Mouse (Mus musculus): ENCODE measurements around the gene Abca2. TPM values are rescaled to one million over a fixed set of nuclear protein-coding genes. Genes with fewer than 3 reads are reported as not detected.

The Abca2 gene
- polyA plus RNA-seq, 1 experiment from 2014 or later, result 3.8 TPM

DNA sequence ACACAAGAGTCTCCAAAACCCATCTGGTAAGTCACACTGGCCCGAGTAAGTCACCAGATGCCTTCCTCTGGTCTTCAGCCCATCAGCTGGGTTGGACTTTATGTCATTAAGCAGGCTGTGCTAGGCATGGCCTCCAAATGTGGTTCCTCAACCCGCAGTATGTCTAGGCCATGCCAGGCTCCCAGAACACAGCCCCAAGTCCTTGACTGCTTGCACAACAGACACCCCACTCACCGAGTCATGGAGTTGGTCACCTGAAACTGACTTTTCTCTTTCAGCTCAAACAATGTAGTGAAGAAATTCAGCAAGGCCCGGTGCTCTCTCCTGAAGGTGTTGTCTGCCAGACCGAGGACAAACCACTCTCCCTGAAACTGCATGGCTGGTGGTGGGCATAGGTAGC, 64.5 kb downstream of the Abca2 start:
- no peaks in the 10 kb centered on the region for H3K27me3 ChIP-seq (ENCODE audit: control insufficient read depth, insufficient read depth, low read length)
- no peak overlapping the region for H3K9ac ChIP-seq (ENCODE audit: low read length)
- no peaks in the 10 kb centered on the region for H3K9me3 ChIP-seq (ENCODE audit: control insufficient read depth, low read length)
- peaks cover 1 to 4% of the 10 kb centered on the region in 2 experiments; a peak in 1 of 4 replicates for H3K4me1 ChIP-seq (ENCODE audit: control insufficient read depth in 2 of 2, insufficient read depth in 2 of 2, low read length in 2 of 2)
- H3K4me3 ChIP-seq (ENCODE audit: control insufficient read depth in 1 of 2, insufficient read depth in 1 of 2, low read depth in 1 of 2, low read length in 2 of 2), result no peak overlapping the region
- no peak overlapping the region for H3K27ac ChIP-seq (replicated peaks in 1 of 2; ENCODE audit: control insufficient read depth in 1 of 2, insufficient read depth in 1 of 2, low read depth in 2 of 2, low read length in 2 of 2)
- ATAC-seq (ENCODE audit: insufficient number of reproducible peaks, insufficient read depth, low FRiP score, low read depth), result no peak
- WGBS, result 73% methylated on average over 5 of the region's 5 CpGs
- no peak overlapping the region for H3K4me2 ChIP-seq (ENCODE audit: low read length)
- no peaks in the 10 kb centered on the region for H3K36me3 ChIP-seq (ENCODE audit: control insufficient read depth, insufficient read depth, low read length)

DNA sequence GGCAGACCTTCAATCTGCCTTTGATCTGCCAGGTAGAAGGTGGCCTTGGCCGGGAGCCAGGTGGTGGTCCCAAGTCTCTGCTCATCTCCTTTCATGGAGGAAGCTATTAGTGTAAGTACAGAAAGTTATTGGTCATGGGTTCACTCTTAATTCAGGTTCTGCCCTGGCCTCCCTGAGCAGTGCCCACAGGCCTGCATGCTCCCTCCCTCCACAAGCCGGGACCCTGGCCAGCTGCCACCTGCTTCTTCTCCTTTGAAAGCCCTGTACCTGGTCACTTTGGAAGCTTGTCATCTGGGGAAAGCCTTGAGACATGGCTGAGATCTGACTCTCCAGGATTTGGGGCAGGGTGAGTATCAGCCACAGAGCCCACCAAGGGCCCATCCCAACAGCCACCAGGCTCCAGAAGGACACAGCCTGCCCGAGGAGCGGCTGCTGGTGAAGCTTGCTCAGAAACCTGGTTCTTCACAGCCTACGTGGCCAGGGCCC, 65.0 kb downstream of the Abca2 start, which contains the start of gene Lcn12:
TSS of gene Lcn12 (minus strand) at position 436 of the 486 bp plus-strand sequence.
- H3K4me1 ChIP-seq (ENCODE audit: control insufficient read depth in 2 of 2, insufficient read depth in 2 of 2, low read length in 2 of 2), result peaks cover 3 to 5% of the 10 kb centered on the region in 2 experiments; a peak in 1 of 4 replicates
- no peak within 1 kb of the TSS for H3K9ac ChIP-seq (ENCODE audit: low read length)
- H3K27me3 ChIP-seq (ENCODE audit: control insufficient read depth, insufficient read depth, low read length), result no peaks in the 10 kb centered on the region
- H3K27ac ChIP-seq (replicated peaks in 1 of 2; ENCODE audit: control insufficient read depth in 1 of 2, insufficient read depth in 1 of 2, low read depth in 2 of 2, low read length in 2 of 2), result no peak within 1 kb of the TSS
- H3K9me3 ChIP-seq (ENCODE audit: control insufficient read depth, low read length), result no peaks in the 10 kb centered on the region
- WGBS, result 82% methylated on average over 5 of the region's 5 CpGs
- no peak within 1 kb of the TSS for H3K4me3 ChIP-seq (ENCODE audit: control insufficient read depth in 1 of 2, insufficient read depth in 1 of 2, low read depth in 1 of 2, low read length in 2 of 2)
- H3K4me2 ChIP-seq (ENCODE audit: low read length), result no peak within 1 kb of the TSS
- H3K36me3 ChIP-seq (ENCODE audit: control insufficient read depth, insufficient read depth, low read length), result no peaks in the 10 kb centered on the region
- ATAC-seq (ENCODE audit: insufficient number of reproducible peaks, insufficient read depth, low FRiP score, low read depth), result no peak

DNA sequence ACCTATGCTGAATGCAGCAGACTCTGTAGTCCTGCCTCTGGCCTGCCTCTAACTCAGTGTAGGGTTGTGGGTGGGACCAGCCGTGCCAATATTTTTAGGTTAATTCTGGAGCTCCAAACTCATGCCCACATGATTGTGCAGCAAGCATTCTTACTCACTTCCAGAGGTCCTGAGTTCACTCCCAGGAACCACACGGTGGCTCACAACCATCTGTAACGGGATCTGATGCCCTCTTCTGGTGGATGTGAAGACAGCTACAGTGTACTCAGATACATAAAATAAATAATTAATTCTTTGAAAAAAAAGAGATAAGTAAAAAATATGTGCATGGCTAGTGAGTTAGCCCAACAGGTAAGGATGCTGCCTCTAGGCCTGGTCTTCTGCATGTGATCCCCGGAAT, 68.0 kb downstream of the Abca2 start:
- H3K4me2 ChIP-seq (ENCODE audit: low read length), result no peak overlapping the region
- peaks cover 8 to 13% of the 10 kb centered on the region in 2 experiments for H3K4me1 ChIP-seq (ENCODE audit: control insufficient read depth in 2 of 2, insufficient read depth in 2 of 2, low read length in 2 of 2)
- no peaks in the 10 kb centered on the region for H3K9me3 ChIP-seq (ENCODE audit: control insufficient read depth, low read length)
- H3K4me3 ChIP-seq (ENCODE audit: control insufficient read depth in 1 of 2, insufficient read depth in 1 of 2, low read depth in 1 of 2, low read length in 2 of 2), result no peak overlapping the region
- H3K36me3 ChIP-seq (ENCODE audit: control insufficient read depth, insufficient read depth, low read length), result no peaks in the 10 kb centered on the region
- H3K27ac ChIP-seq (replicated peaks in 1 of 2; ENCODE audit: control insufficient read depth in 1 of 2, insufficient read depth in 1 of 2, low read depth in 2 of 2, low read length in 2 of 2), result no peak overlapping the region
- ATAC-seq (ENCODE audit: insufficient number of reproducible peaks, insufficient read depth, low FRiP score, low read depth), result no peak
- WGBS, result 38% methylated on average over 4 of the region's 4 CpGs
- H3K27me3 ChIP-seq (ENCODE audit: control insufficient read depth, insufficient read depth, low read length), result no peaks in the 10 kb centered on the region
- no peak overlapping the region for H3K9ac ChIP-seq (ENCODE audit: low read length)

Small RNAs within 50 kb of the gene (microRNA-seq; reads per million reads assigned to microRNA genes)
- gene Mir3087, result not detected

Other genes starting within 250 kb of the Abca2 start
- 11.9 and 13.9 TPM in 2 replicates for gene Nrarp, start 247.9 kb upstream of the Abca2 start, polyA plus RNA-seq (2014; fragmentation: Nextera tagmentation; extraction: Ambion mirVana)
- 6.5 and 8.0 TPM in 2 replicates for gene Tor4a, start 231.8 kb upstream of the Abca2 start, polyA plus RNA-seq (2014; fragmentation: Nextera tagmentation; extraction: Ambion mirVana)
- 58.4 and 65.9 TPM in 2 replicates for gene Nelfb, start 217.2 kb upstream of the Abca2 start, polyA plus RNA-seq (2014; fragmentation: Nextera tagmentation; extraction: Ambion mirVana)
- gene Stpg3, start 214.1 kb upstream of the Abca2 start, polyA plus RNA-seq (2014; fragmentation: Nextera tagmentation; extraction: Ambion mirVana), result not detected in 2 replicates
- gene Fam166a, start 210.0 kb upstream of the Abca2 start, polyA plus RNA-seq (2014; fragmentation: Nextera tagmentation; extraction: Ambion mirVana), result 0.93 TPM in 1 of 2 replicates, not detected in the other
- gene Tubb4b, start 204.0 kb upstream of the Abca2 start, polyA plus RNA-seq (2014; fragmentation: Nextera tagmentation; extraction: Ambion mirVana), result 342 and 395 TPM in 2 replicates
- not detected in 2 replicates for gene Slc34a3, start 194.3 kb upstream of the Abca2 start, polyA plus RNA-seq (2014; fragmentation: Nextera tagmentation; extraction: Ambion mirVana)
- gene Rnf224, start 191.9 kb upstream of the Abca2 start, polyA plus RNA-seq (2014; fragmentation: Nextera tagmentation; extraction: Ambion mirVana), result not detected in 2 replicates
- gene Rnf208, start 186.4 kb upstream of the Abca2 start, polyA plus RNA-seq (2014; fragmentation: Nextera tagmentation; extraction: Ambion mirVana), result 5.3 and 8.0 TPM in 2 replicates
- not detected in 2 replicates for gene Cysrt1, start 186.3 kb upstream of the Abca2 start, polyA plus RNA-seq (2014; fragmentation: Nextera tagmentation; extraction: Ambion mirVana)
- 1.8 and 2.4 TPM in 2 replicates for gene AL732309.1, start 181.8 kb upstream of the Abca2 start, polyA plus RNA-seq (2014; fragmentation: Nextera tagmentation; extraction: Ambion mirVana)
- 12.3 and 16.3 TPM in 2 replicates for gene Tmem203, start 173.3 kb upstream of the Abca2 start, polyA plus RNA-seq (2014; fragmentation: Nextera tagmentation; extraction: Ambion mirVana)
- 2.3 and 3.1 TPM in 2 replicates for gene Tprn, start 166.1 kb upstream of the Abca2 start, polyA plus RNA-seq (2014; fragmentation: Nextera tagmentation; extraction: Ambion mirVana)
- gene Ssna1, start 156.3 kb upstream of the Abca2 start, polyA plus RNA-seq (2014; fragmentation: Nextera tagmentation; extraction: Ambion mirVana), result 150 and 163 TPM in 2 replicates
- 70.2 and 71.3 TPM in 2 replicates for gene Anapc2, start 156.2 kb upstream of the Abca2 start, polyA plus RNA-seq (2014; fragmentation: Nextera tagmentation; extraction: Ambion mirVana)
- gene Tmem210, start 140.6 kb upstream of the Abca2 start, polyA plus RNA-seq (2014; fragmentation: Nextera tagmentation; extraction: Ambion mirVana), result not detected in 2 replicates
- gene Lrrc26, start 138.8 kb upstream of the Abca2 start, polyA plus RNA-seq (2014; fragmentation: Nextera tagmentation; extraction: Ambion mirVana), result not detected in 2 replicates
- 0.05 TPM in 1 of 2 replicates, not detected in the other for gene Grin1, start 109.5 kb upstream of the Abca2 start, polyA plus RNA-seq (2014; fragmentation: Nextera tagmentation; extraction: Ambion mirVana)
- 42.8 and 48.1 TPM in 2 replicates for gene Man1b1, start 96.4 kb upstream of the Abca2 start, polyA plus RNA-seq (2014; fragmentation: Nextera tagmentation; extraction: Ambion mirVana)
- gene Dpp7, start 72.3 kb upstream of the Abca2 start, polyA plus RNA-seq (2014; fragmentation: Nextera tagmentation; extraction: Ambion mirVana), result 11.5 and 12.4 TPM in 2 replicates
- gene Uap1l1, start 63.0 kb upstream of the Abca2 start, polyA plus RNA-seq (2014; fragmentation: Nextera tagmentation; extraction: Ambion mirVana), result 17.6 and 18.3 TPM in 2 replicates
- 14.4 and 17.7 TPM in 2 replicates for gene Sapcd2, start 56.4 kb upstream of the Abca2 start, polyA plus RNA-seq (2014; fragmentation: Nextera tagmentation; extraction: Ambion mirVana)
- gene Entpd2, start 32.8 kb upstream of the Abca2 start, polyA plus RNA-seq (2014; fragmentation: Nextera tagmentation; extraction: Ambion mirVana), result 0.81 and 0.85 TPM in 2 replicates
- gene Npdc1, start 29.4 kb upstream of the Abca2 start, polyA plus RNA-seq (2014; fragmentation: Nextera tagmentation; extraction: Ambion mirVana), result 29.3 and 29.5 TPM in 2 replicates
- gene Fut7, start 5.4 kb upstream of the Abca2 start, polyA plus RNA-seq (2014; fragmentation: Nextera tagmentation; extraction: Ambion mirVana), result 0.14 TPM in 1 of 2 replicates, not detected in the other
- gene Clic3, start 28.1 kb downstream of the Abca2 start, polyA plus RNA-seq (2014; fragmentation: Nextera tagmentation; extraction: Ambion mirVana), result 3.8 and 4.6 TPM in 2 replicates
- gene Paxx, start 32.4 kb downstream of the Abca2 start, polyA plus RNA-seq (2014; fragmentation: Nextera tagmentation; extraction: Ambion mirVana), result 31.0 and 32.6 TPM in 2 replicates
- gene Ptgds, start 41.3 kb downstream of the Abca2 start, polyA plus RNA-seq (2014; fragmentation: Nextera tagmentation; extraction: Ambion mirVana), result 98.5 and 112 TPM in 2 replicates
- not detected in 2 replicates for gene Lcn12, start 65.2 kb downstream of the Abca2 start, polyA plus RNA-seq (2014; fragmentation: Nextera tagmentation; extraction: Ambion mirVana)
- 82.8 and 85.2 TPM in 2 replicates for gene Fbxw5, start 72.0 kb downstream of the Abca2 start, polyA plus RNA-seq (2014; fragmentation: Nextera tagmentation; extraction: Ambion mirVana)
- gene C8g, start 73.0 kb downstream of the Abca2 start, polyA plus RNA-seq (2014; fragmentation: Nextera tagmentation; extraction: Ambion mirVana), result 2.9 and 4.9 TPM in 2 replicates
- 19.1 and 19.8 TPM in 2 replicates for gene Traf2, start 118.2 kb downstream of the Abca2 start, polyA plus RNA-seq (2014; fragmentation: Nextera tagmentation; extraction: Ambion mirVana)
- 279 and 319 TPM in 2 replicates for gene Edf1, start 129.1 kb downstream of the Abca2 start, polyA plus RNA-seq (2014; fragmentation: Nextera tagmentation; extraction: Ambion mirVana)
- gene Mamdc4, start 146.1 kb downstream of the Abca2 start, polyA plus RNA-seq (2014; fragmentation: Nextera tagmentation; extraction: Ambion mirVana), result 1.4 and 1.9 TPM in 2 replicates
- gene Phpt1, start 146.5 kb downstream of the Abca2 start, polyA plus RNA-seq (2014; fragmentation: Nextera tagmentation; extraction: Ambion mirVana), result 240 and 250 TPM in 2 replicates
- gene Ajm1, start 153.1 kb downstream of the Abca2 start, polyA plus RNA-seq (2014; fragmentation: Nextera tagmentation; extraction: Ambion mirVana), result not detected in 2 replicates
- 41.9 and 42.1 TPM in 2 replicates for gene Rabl6, start 179.8 kb downstream of the Abca2 start, polyA plus RNA-seq (2014; fragmentation: Nextera tagmentation; extraction: Ambion mirVana)
- gene Ccdc183, start 189.0 kb downstream of the Abca2 start, polyA plus RNA-seq (2014; fragmentation: Nextera tagmentation; extraction: Ambion mirVana), result 0.07 and 0.27 TPM in 2 replicates
- gene Tmem141, start 193.3 kb downstream of the Abca2 start, polyA plus RNA-seq (2014; fragmentation: Nextera tagmentation; extraction: Ambion mirVana), result 22.8 and 28.2 TPM in 2 replicates
- gene Fcna, start 199.3 kb downstream of the Abca2 start, polyA plus RNA-seq (2014; fragmentation: Nextera tagmentation; extraction: Ambion mirVana), result 1.8 and 3.2 TPM in 2 replicates
- gene Lcn8, start 224.4 kb downstream of the Abca2 start, polyA plus RNA-seq (2014; fragmentation: Nextera tagmentation; extraction: Ambion mirVana), result not detected in 2 replicates
- not detected in 2 replicates for gene Lcn5, start 229.2 kb downstream of the Abca2 start, polyA plus RNA-seq (2014; fragmentation: Nextera tagmentation; extraction: Ambion mirVana)
- not detected in 2 replicates for gene Lcn6, start 248.1 kb downstream of the Abca2 start, polyA plus RNA-seq (2014; fragmentation: Nextera tagmentation; extraction: Ambion mirVana)

Data from heart, embryonic 14.5 days (tissue).